Mouse (Mus musculus) megakaryocyte, adult 5-6 weeks (primary cell): ENCODE results near the gene Glrx2. TPM values are rescaled to one million over a fixed set of nuclear protein-coding genes. Genes with fewer than 3 reads are reported as not detected.

ENCODE experiments used
- ATAC-seq: 2 replicates; pipeline ENCODE4 v1.8.0; 2016; ENCODE audit warnings: mild to moderate bottlenecking, inconsistent platforms; ENCODE audit not compliant: poor library complexity, severe bottlenecking
- total RNA-seq, 2 experiments: library from RNA; stranded (forward) in 1 of 2; stranded (reverse) in 1 of 2; fragments of 153-499, 151-499 nt in 1 of 2; fragments of 221-1000, 200-1000 nt in 1 of 2; gene quantifications; 2 replicates each; pipeline versions ENCODE4 v1.2.3 to v1.2.4; 2015 to 2017

Glrx2 gene
- total RNA-seq, 2 experiments from 2014 or later = 22.3 to 81.5 TPM

DNA sequence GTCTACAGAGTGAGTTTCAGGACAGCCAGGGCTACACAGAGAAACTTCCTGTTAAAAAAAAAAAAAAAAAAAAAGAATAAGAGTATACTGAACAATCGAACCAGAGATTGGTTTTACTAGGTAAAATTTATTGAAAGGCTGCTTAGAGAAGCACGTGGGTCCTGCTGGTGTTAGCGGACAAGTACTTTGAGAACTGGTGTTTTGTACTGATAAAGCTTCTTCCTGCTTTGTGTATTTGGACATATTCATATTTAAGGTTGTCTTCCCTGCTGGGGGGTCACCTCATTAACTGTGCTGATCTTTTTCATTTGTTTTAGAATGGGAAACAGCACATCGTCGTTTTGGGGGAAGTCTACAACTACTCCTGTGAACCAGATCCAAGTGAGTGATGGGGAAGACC is 25.2 kb downstream of the Glrx2 start:
- ATAC-seq = no peak

DNA sequence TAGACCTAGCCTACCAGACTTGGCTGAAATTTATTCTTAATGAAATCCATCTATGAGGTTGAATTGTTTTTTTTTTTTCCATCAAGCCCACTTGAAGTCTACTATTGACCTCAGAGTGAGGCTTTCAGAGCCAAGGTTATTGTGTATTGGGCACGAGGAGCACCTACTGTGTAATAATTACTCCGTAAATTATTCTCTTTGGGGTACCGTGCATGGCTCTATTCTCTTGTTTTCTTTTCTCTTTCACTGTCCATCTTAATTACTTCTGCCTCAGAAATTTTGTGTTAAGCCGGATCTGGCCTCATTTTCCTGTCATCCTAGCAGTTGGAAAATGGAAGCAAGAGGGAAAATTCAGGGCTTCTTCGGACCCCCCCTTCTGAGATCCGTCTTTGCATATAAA is 26.0 kb downstream of the Glrx2 start:
- no peak for ATAC-seq

DNA sequence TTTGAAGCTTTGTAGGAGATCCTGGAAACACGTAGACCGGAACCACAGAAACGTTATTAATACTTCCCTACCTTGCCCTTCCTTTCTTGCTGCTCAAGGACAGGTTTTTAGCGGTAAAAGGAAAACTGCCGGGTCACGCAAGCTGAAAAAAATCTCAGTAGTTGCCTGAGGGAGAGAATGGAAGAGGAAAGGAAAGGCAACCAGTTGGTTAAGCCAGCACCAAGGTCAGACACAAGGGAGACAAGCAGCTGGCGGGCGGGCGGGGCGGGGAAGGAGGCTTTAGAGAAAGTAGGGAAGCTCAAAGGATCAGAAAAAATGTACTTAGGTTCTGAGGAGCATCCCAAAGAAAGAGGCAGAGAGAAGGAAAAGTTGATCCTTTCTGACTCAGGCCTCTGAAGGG is 29.7 kb downstream of the Glrx2 start:
- no peak for ATAC-seq

DNA sequence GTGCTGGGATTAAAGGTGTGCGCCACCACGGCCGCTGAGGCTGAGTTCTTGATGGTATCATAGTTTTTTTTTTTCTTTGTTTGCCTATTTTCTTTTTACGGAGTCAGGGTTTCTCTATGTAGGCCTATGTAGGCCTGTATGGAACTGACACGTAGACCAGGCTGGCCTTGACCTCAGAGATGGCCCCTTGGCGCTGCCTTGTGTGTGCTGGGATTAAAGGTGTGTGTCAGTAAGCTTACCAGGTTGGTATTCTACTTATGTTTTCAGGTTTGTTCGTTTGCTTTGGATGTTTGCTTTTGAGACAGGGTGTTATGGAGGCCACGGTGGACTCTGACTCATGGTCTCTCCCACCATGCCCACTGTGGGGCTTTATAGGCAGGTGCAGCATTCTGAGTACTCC is 46.0 kb downstream of the Glrx2 start:
- ATAC-seq = no peak

DNA sequence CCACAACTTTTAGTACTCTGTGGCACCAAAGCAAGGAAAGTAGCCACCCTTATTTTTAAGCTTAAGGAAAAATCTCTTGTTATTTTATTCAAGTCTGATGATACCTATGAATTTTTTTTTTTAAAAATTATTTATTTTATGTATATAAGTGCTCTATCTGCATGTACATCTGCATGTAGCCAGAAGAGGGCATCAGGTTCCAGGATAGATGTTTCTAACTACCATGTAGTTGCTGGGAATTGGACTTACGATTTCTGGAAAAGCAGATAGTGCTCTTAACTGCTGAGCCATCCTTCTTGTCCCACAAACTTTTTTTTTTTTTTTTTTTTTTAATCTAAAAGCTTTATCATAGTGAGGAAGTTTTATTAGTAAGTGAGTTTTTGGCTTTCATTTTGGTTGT is 48.3 kb downstream of the Glrx2 start:
- ATAC-seq = no peak

DNA sequence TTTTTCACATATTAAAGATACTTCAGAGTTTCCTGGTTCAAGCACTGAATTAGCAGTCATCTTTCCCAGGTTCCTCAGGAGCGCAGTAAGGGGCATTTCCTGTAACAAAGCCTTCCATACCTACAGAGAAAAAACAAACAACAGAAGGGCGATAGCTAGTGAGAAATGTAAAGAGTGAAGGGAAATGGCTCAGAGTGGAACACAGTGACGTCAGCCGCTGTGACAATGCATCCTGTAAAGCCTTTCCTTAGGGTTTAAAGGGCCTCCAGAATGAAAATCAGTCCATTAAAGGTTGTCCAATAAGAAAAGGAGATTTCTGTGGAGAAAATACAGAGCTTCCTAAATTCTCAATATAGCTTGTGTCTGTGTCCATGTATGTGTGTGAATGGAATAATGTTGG is 49.7 kb downstream of the Glrx2 start:
- ATAC-seq = no peak

DNA sequence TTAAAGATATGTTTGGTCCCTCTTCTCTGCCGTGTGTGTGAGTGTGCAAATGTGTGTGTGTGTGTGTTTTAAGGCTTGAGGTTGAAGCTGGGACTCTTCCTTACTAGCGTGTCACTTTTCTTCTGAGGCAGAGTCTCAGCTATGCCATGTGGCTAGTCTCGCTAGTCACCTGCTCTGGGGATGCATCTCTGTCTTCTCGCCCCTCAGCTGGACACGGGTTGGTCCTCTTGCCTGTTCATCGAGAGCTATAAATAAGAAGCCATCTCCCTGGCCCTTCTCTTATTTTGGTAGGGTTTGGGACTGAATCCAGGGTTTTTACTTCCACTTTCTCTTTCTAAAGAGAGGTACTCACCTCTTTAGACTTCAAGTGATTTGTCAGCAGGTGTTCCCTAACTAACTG is 50.1 kb downstream of the Glrx2 start:
- ATAC-seq = no peak

DNA sequence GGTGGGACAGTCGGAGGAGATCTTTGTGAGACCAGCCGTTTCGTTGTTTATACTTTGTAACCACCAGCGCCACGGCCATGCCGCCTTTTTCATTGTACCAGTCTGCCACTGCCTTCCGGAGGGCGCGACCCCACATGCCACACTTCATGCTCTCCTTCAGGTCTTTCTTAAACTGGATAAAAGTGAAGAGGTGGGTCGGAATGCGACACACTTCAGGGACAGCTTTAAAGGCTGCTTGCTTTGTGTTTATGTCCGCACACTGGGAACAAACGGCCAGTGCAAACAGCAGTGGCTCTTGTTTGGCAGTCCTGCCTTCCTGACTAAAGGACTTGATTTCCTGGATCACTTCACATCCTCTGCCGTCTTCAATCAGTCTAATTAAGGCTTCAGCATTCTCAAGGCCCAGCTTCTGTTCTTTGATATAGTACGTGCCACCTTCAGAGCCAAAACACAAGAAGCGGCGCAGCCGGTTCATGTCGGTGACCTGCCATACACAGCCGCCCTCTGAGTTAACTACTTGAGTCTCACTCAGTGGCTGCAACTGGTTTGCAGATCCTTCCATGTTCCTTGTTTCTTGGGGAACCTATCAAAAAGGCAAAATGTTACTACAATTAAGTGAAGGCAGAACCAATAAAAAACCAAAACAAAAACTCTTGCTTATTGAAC is 54.4 kb downstream of the Glrx2 start:
- ATAC-seq = no peak

DNA sequence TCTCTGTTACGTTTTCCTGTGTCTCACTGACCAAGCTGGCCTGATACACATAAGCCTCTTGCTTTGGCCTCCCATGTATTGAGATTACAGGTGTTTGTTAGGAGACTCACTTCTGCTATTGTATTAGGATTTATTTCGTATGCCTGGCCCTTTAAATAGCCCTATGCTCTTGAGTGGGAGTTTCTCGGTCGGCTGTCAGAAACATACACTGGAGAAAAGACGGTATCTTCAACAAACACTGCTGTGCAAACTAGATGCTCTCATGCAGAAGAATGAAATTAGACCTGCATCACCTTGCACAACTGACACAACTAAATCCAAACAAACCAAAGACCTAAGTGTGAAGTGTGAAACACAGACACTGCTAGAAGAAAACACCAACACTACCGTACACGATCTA is 56.9 kb downstream of the Glrx2 start:
- no peak for ATAC-seq

DNA sequence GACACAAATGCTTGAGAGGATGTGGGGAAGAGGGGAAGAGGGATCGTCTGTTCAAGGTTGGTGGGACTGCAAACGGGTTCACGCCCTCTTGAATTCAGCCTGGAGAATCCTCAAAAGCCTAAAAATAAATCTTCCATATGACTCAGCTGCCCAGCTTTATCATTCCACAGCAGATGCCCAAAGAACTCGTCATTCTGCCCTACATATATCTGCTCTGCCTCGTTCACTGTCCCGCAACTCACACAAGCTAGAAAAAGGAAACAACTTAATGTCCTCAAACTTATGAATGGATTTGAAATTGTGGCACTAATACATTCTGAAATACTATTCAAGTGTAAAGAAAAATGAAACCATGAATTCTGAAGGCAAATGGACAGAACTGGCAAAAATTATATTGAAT is 57.8 kb downstream of the Glrx2 start:
- no peak for ATAC-seq

DNA sequence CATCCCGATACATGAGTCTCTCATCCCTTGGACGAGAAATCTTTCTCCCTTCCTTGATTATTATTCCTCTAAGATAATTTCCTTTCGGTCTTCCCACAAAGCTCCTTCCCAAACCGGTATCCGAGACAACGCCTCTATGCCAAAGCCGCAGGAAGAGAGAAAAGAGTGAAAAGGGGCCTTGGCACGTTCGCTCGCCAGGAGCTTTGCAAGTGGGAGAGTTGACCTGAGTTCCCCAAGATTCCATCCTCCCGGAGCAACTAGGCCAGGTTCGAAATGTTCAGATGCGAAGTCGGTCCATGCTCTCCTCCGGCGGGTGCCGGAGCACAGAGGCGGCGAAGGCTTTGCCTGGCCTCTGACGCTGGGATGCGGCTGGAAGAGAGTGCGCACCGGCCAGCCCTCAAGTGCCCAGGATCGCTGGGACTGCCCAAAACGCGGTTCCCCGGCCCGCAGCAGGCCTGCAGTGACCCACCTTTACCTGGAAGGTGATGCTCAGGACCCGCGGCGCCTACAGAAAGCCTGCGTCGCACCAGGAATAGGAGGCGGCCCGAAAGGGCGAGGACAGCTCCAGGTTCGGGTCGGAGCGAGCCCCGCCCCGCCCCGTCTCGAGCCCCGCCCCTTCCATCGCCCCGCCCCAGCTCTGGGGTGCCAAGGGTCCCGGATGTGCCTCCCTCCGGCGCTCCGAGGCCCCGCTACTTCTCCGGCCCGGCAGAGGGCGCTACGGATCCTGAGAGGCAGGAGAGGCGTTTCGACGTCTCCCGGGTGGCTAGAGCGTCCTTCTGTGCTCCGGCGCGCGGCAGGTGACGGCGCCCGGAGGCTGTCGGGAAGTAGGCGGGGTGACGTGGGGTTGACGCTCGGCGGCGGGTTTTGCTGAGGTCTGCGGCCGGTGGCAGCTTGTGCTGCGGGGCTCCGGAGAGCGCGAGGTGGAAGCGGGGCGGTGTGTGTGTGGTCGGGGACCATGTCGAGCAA is 60.6 kb downstream of the Glrx2 start, which contains the start of the genes Trove2 and Uchl5:
TSS of gene Trove2 (minus strand) at position 623 of the 966 bp plus-strand sequence.
TSS of gene Uchl5 (plus strand) at position 827 of the 966 bp plus-strand sequence.
- peak; percentile 90 for ATAC-seq

DNA sequence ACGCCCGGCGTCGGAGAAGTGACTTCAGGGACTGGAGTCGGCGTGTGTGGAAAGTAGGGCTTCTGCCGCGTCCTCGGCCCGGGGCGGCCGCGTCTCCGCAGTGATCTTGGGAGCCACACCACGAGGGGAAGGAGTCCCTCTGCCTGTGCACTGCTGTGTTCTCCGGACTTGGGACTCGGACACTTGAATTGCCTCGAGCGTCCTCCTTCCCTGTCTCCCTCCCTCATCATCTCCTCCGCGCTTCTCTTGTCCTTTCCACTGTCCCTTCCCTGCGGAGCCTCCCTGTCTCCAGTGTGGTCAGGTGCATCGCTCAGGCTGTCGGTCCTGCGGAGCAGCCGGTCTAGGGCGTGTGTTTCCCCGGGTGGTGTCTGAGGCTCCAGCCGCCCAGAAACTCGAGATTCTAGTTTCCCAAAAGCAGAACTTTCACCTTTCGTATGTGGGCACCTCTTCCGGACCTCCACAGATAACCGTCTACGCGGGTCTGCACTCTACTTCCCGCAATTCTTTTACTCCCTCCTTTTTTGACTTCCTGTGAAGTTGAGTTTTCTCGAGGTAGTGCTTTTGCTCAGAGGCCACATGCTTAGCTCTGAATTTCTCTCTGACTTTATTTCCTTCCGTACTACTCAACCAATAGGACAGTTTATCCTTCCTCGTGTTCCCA is 61.5 kb downstream of the Glrx2 start:
- ATAC-seq = peak; percentile 39

DNA sequence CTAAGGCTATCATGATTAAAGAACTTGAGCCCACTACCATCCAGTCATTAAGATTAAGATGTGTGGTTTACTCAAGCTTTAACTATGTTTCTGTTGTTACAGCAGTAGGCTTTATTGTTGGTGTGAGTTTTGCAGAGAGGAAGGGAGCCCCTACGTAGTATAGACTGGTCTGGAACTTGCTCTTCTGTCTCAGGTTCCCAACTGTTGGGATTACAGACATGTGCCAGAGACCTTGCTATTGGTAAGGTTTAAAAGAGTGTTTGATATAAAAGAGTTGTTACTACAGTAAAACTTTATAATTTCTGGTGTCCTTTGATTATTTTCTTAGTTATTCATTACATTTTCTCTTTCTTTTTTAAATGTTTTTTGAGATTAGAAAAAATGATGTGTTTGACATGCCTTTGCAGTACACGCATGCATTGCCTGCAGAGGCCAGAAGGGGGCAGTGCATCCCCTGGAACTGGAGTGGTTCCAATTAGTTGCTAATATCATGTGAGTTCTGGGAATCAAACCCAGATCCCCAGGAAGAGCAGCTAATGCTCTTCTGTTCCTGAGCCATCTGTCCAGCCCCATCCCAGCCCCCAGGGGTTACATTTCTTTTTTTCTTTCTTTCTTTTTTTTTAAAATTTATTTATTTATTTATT is 72.6 kb downstream of the Glrx2 start:
- ATAC-seq = peak; percentile 98

Other genes starting within 250 kb of the Glrx2 start
- gene B3galt2, start 75.7 kb upstream of the Glrx2 start, total RNA-seq (2015) = not detected in 2 replicates
- 0.04 TPM in 2 replicates for gene B3galt2, start 75.7 kb upstream of the Glrx2 start, total RNA-seq (2017)
- 47.0 and 47.1 TPM in 2 replicates for gene Cdc73, start 13.4 kb upstream of the Glrx2 start, total RNA-seq (2015)
- gene Cdc73, start 13.4 kb upstream of the Glrx2 start, total RNA-seq (2017) = 11.2 and 15.5 TPM in 2 replicates
- gene Trove2, start 60.7 kb downstream of the Glrx2 start, total RNA-seq (2015) = 1.0 and 1.6 TPM in 2 replicates
- 1.8 and 2.4 TPM in 2 replicates for gene Trove2, start 60.7 kb downstream of the Glrx2 start, total RNA-seq (2017)
- gene Uchl5, start 60.9 kb downstream of the Glrx2 start, total RNA-seq (2015) = 80.2 and 96.0 TPM in 2 replicates
- gene Uchl5, start 60.9 kb downstream of the Glrx2 start, total RNA-seq (2017) = 79.4 and 89.2 TPM in 2 replicates